Mouse (Mus musculus): ENCODE measurements around the gene Polr3b. TPM values are rescaled to one million over a fixed set of nuclear protein-coding genes. Genes with fewer than 3 reads are reported as not detected.

Gene Polr3b
- polyA plus RNA-seq, 1 experiment from 2014 or later, result 17.2 TPM

GRCm38 (mm10) chr10:84582236-84582635 lies 39.9 kb upstream of the Polr3b start:
- Histone ChIP-seq H3K36me3 (replicated peaks; ENCODE audit: control insufficient read depth, insufficient read depth) (no peaks in the 10 kb centered on the region), H3K27me3 (ENCODE audit: control insufficient read depth, insufficient read depth, low read length) (no peaks in the 10 kb centered on the region), H3K27ac (no peak overlapping the region), H3K9ac (no peak overlapping the region), H3K4me1 (replicated peaks; ENCODE audit: control insufficient read depth, insufficient read depth, low read length) (no peaks in the 10 kb centered on the region), H3K4me3 (replicated peaks; ENCODE audit: low read length) (no peak overlapping the region), H3K4me2 (replicated peaks) (no peak overlapping the region), H3K9me3 (ENCODE audit: control insufficient read depth, low read length) (no peaks in the 10 kb centered on the region)
- ATAC-seq (ENCODE audit: low FRiP score) (no peak), DNase-seq (ENCODE audit: low spot score) (no peak)
- WGBS, result 83% methylated on average over 7 of the region's 7 CpGs

GRCm38 (mm10) chr10:84584451-84585293 lies 37.4 kb upstream of the Polr3b start:
- no peak overlapping the region for H3K4me3 ChIP-seq (replicated peaks; ENCODE audit: low read length)
- ATAC-seq (ENCODE audit: low FRiP score) (no peak), DNase-seq (ENCODE audit: low spot score) (no peak)
- H3K9me3 ChIP-seq (ENCODE audit: control insufficient read depth, low read length), result no peaks in the 10 kb centered on the region
- H3K27me3 ChIP-seq (ENCODE audit: control insufficient read depth, insufficient read depth, low read length), result no peaks in the 10 kb centered on the region
- no peaks in the 10 kb centered on the region for H3K36me3 ChIP-seq (replicated peaks; ENCODE audit: control insufficient read depth, insufficient read depth)
- no peaks in the 10 kb centered on the region for H3K4me1 ChIP-seq (replicated peaks; ENCODE audit: control insufficient read depth, insufficient read depth, low read length)
- no peak overlapping the region for H3K27ac ChIP-seq
- H3K4me2 ChIP-seq (replicated peaks), result no peak overlapping the region
- no peak overlapping the region for H3K9ac ChIP-seq
- WGBS, result 75% methylated on average over 11 of the region's 11 CpGs

GRCm38 (mm10) chr10:84585294-84585650 lies 36.8 kb upstream of the Polr3b start:
- ATAC-seq (ENCODE audit: low FRiP score) (no peak), DNase-seq (ENCODE audit: low spot score) (no peak)
- H3K4me2 ChIP-seq (replicated peaks), result no peak overlapping the region
- H3K9ac ChIP-seq, result no peak overlapping the region
- H3K4me3 ChIP-seq (replicated peaks; ENCODE audit: low read length), result no peak overlapping the region
- no peak overlapping the region for H3K27ac ChIP-seq
- 0 out of 2 replicates have a peak, but pooled peaks cover 3% of the 10 kb centered on the region for H3K36me3 ChIP-seq (replicated peaks; ENCODE audit: control insufficient read depth, insufficient read depth)
- no peaks in the 10 kb centered on the region for H3K9me3 ChIP-seq (ENCODE audit: control insufficient read depth, low read length)
- H3K4me1 ChIP-seq (replicated peaks; ENCODE audit: control insufficient read depth, insufficient read depth, low read length), result no peaks in the 10 kb centered on the region
- WGBS, result 85% methylated on average over 2 of the region's 2 CpGs
- H3K27me3 ChIP-seq (ENCODE audit: control insufficient read depth, insufficient read depth, low read length), result no peaks in the 10 kb centered on the region

GRCm38 (mm10) chr10:84590956-84591355 lies 31.1 kb upstream of the Polr3b start:
- ATAC-seq (ENCODE audit: low FRiP score) (no peak), DNase-seq (ENCODE audit: low spot score) (no peak)
- Histone ChIP-seq H3K4me1 (replicated peaks; ENCODE audit: control insufficient read depth, insufficient read depth, low read length) (no peaks in the 10 kb centered on the region), H3K9me3 (ENCODE audit: control insufficient read depth, low read length) (no peaks in the 10 kb centered on the region), H3K27ac (no peak overlapping the region), H3K27me3 (ENCODE audit: control insufficient read depth, insufficient read depth, low read length) (no peaks in the 10 kb centered on the region), H3K36me3 (replicated peaks; ENCODE audit: control insufficient read depth, insufficient read depth) (peaks cover 33% of the 10 kb centered on the region; the same call in 1 of the 2 replicates), H3K4me2 (replicated peaks) (no peak overlapping the region), H3K9ac (no peak overlapping the region), H3K4me3 (replicated peaks; ENCODE audit: low read length) (no peak overlapping the region)
- 79% methylated on average over 14 of the region's 14 CpGs for WGBS

- no peaks in the 10 kb centered on the region for H3K27me3 ChIP-seq (ENCODE audit: control insufficient read depth, insufficient read depth, low read length)
- H3K4me2 ChIP-seq (replicated peaks), result no peak overlapping the region
- 89% methylated on average over 2 of the region's 2 CpGs for WGBS
- H3K9ac ChIP-seq, result no peak overlapping the region
- H3K27ac ChIP-seq, result no peak overlapping the region
- H3K4me1 ChIP-seq (replicated peaks; ENCODE audit: control insufficient read depth, insufficient read depth, low read length), result no peaks in the 10 kb centered on the region
- H3K4me3 ChIP-seq (replicated peaks; ENCODE audit: low read length), result no peak overlapping the region
- peaks cover 33% of the 10 kb centered on the region; the same call in 1 of the 2 replicates for H3K36me3 ChIP-seq (replicated peaks; ENCODE audit: control insufficient read depth, insufficient read depth)
- DNase-seq (ENCODE audit: low spot score), result no peak
- ATAC-seq (ENCODE audit: low FRiP score), result no peak
- H3K9me3 ChIP-seq (ENCODE audit: control insufficient read depth, low read length), result no peaks in the 10 kb centered on the region
These were observed 30.4 kb upstream of the Polr3b start for GRCm38 (mm10) chr10:84591640-84592148.

GRCm38 (mm10) chr10:84592745-84593144 lies 29.3 kb upstream of the Polr3b start:
- 52% methylated on average over 3 of the region's 3 CpGs for WGBS
- peaks cover 33% of the 10 kb centered on the region; the same call in 1 of the 2 replicates for H3K36me3 ChIP-seq (replicated peaks; ENCODE audit: control insufficient read depth, insufficient read depth)
- H3K9ac ChIP-seq, result no peak overlapping the region
- DNase-seq (ENCODE audit: low spot score) (no peak), ATAC-seq (ENCODE audit: low FRiP score) (no peak)
- no peak overlapping the region for H3K27ac ChIP-seq
- no peak overlapping the region for H3K4me3 ChIP-seq (replicated peaks; ENCODE audit: low read length)
- H3K4me1 ChIP-seq (replicated peaks; ENCODE audit: control insufficient read depth, insufficient read depth, low read length), result no peaks in the 10 kb centered on the region
- no peaks in the 10 kb centered on the region for H3K9me3 ChIP-seq (ENCODE audit: control insufficient read depth, low read length)
- H3K27me3 ChIP-seq (ENCODE audit: control insufficient read depth, insufficient read depth, low read length), result no peaks in the 10 kb centered on the region
- H3K4me2 ChIP-seq (replicated peaks), result no peak overlapping the region

- Histone ChIP-seq H3K36me3 (replicated peaks; ENCODE audit: control insufficient read depth, insufficient read depth) (peaks cover 12% of the 10 kb centered on the region; the same call in 1 of the 2 replicates), H3K4me1 (replicated peaks; ENCODE audit: control insufficient read depth, insufficient read depth, low read length) (no peaks in the 10 kb centered on the region), H3K9ac (no peak overlapping the region), H3K4me2 (replicated peaks) (no peak overlapping the region), H3K27ac (no peak overlapping the region), H3K4me3 (replicated peaks; ENCODE audit: low read length) (no peak overlapping the region), H3K27me3 (ENCODE audit: control insufficient read depth, insufficient read depth, low read length) (no peaks in the 10 kb centered on the region), H3K9me3 (ENCODE audit: control insufficient read depth, low read length) (no peaks in the 10 kb centered on the region)
- DNase-seq (ENCODE audit: low spot score) (no peak), ATAC-seq (ENCODE audit: low FRiP score) (no peak)
- WGBS, result 70% methylated on average over 3 of the region's 3 CpGs
These were observed 24.8 kb upstream of the Polr3b start for GRCm38 (mm10) chr10:84597127-84597785.

GRCm38 (mm10) chr10:84598172-84598571 lies 23.9 kb upstream of the Polr3b start:
- no peak for DNase-seq (ENCODE audit: low spot score)
- Histone ChIP-seq H3K4me3 (replicated peaks; ENCODE audit: low read length) (no peak overlapping the region), H3K9me3 (ENCODE audit: control insufficient read depth, low read length) (no peaks in the 10 kb centered on the region), H3K36me3 (replicated peaks; ENCODE audit: control insufficient read depth, insufficient read depth) (peaks cover 11% of the 10 kb centered on the region; the same call in 1 of the 2 replicates), H3K27me3 (ENCODE audit: control insufficient read depth, insufficient read depth, low read length) (no peaks in the 10 kb centered on the region), H3K4me1 (replicated peaks; ENCODE audit: control insufficient read depth, insufficient read depth, low read length) (no peaks in the 10 kb centered on the region), H3K27ac (no peak overlapping the region), H3K9ac (no peak overlapping the region), H3K4me2 (replicated peaks) (no peak overlapping the region)
- WGBS, result 28% methylated on average over 1 of the region's 1 CpGs
- no peak for ATAC-seq (ENCODE audit: low FRiP score)

GRCm38 (mm10) chr10:84600136-84600535 lies 22.0 kb upstream of the Polr3b start:
- H3K4me2 ChIP-seq (replicated peaks), result no peak overlapping the region
- ATAC-seq (ENCODE audit: low FRiP score) (no peak), DNase-seq (ENCODE audit: low spot score) (no peak)
- H3K9ac ChIP-seq, result no peak overlapping the region
- H3K4me1 ChIP-seq (replicated peaks; ENCODE audit: control insufficient read depth, insufficient read depth, low read length), result no peaks in the 10 kb centered on the region
- peaks cover 9% of the 10 kb centered on the region; the same call in 1 of the 2 replicates for H3K36me3 ChIP-seq (replicated peaks; ENCODE audit: control insufficient read depth, insufficient read depth)
- no peak overlapping the region for H3K4me3 ChIP-seq (replicated peaks; ENCODE audit: low read length)
- WGBS, result 90% methylated on average over 6 of the region's 6 CpGs
- no peaks in the 10 kb centered on the region for H3K27me3 ChIP-seq (ENCODE audit: control insufficient read depth, insufficient read depth, low read length)
- no peak overlapping the region for H3K27ac ChIP-seq
- no peaks in the 10 kb centered on the region for H3K9me3 ChIP-seq (ENCODE audit: control insufficient read depth, low read length)
